In genomic region chr3:154842247-154842646, GRCm38 (mm10) we compare ENCODE assay signal across 13 mouse cellular contexts.
"Had no signal": no experiment of that assay in that cellular context is flagged by ENCODE, and none has a peak within 500 bp of the region (broad histone marks: within the 10 kb centered on the region; RNA-seq: fewer than 3 reads in every experiment).

No protein-coding gene starts in this region.

- DNase-seq: kidney, postnatal 25 days; layer of hippocampus, adult 9-11 months; liver; lung, adult 18-20 months; lung, postnatal 10 days; lung, postnatal 36 days; retina, postnatal 1 day; right cerebral cortex, postnatal 25 days; spleen, adult 18-20 months; thymus, adult 18-20 months; thymus, postnatal 36 days had no signal

- ATAC-seq: liver, embryonic 12.5 days; midbrain, embryonic 15.5 days had no signal
